Mouse (Mus musculus): ENCODE data around the gene Ppp3ca.
A peak's percentile ranks its signal among the peaks of the same experiment; 100 is the strongest.

Gene Ppp3ca

DNA sequence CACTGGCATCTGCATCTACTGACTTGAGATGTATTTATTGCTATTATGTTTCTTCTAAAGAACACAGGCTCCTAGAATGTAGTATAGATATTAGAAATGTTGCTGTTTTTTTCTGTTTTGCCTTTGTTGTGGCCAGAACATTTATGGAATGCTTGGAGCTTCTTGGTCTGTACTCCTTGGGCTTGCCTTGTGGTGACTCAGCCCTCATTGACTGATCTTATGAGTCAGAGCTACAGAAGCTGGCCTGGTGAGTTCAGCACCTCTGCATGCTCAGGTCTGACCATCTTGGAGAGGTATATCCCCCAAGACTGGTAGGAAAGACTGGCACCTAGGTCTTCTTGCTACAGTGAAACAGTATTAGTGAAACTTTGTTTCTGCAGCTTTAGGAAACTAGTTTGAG, 52.6 kb downstream of the Ppp3ca start:
- DNase-seq (ENCODE audit: low read depth, low spot score): no peak

DNA sequence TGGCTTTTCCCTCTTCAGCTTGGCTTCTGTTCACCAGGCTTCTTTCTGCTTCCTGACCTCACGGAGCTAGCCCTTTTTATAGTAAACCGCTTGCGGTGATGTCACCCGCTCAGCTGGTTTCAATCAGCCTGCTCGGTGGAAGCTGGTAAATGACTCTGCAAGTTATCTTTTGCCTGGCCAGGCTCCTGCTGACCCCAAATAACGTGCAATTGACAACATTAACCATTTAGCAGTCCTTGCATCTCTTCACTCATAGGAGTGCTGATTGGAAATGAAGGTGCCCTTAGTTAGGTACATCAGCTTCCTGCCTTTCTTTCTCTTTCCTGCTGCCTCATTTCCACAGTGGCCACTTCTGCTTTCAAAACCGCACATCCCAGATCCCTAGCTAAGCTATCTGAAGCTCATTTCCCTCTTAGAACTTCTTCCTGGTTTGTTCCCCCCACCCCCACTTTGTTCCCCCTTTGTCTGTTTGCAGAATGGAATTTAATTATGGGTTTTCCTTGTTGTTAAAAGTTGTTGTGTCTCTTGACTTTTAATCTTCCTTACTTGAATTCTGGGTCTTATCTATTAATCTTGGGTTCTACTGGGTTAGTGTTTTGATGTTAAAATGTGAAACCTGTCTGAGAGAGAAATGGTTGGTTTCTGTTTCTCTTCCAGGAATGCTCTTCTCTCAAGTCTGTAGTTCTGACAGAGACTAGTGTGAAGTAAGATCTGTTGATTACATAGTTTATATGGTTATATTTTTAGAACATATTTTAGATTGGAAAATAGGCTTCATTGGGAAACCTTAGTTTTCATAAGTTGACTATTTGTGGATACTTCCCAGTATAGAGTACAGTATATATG, 55.6 kb downstream of the Ppp3ca start:
- no peak for DNase-seq (ENCODE audit: low read depth, low spot score)

DNA sequence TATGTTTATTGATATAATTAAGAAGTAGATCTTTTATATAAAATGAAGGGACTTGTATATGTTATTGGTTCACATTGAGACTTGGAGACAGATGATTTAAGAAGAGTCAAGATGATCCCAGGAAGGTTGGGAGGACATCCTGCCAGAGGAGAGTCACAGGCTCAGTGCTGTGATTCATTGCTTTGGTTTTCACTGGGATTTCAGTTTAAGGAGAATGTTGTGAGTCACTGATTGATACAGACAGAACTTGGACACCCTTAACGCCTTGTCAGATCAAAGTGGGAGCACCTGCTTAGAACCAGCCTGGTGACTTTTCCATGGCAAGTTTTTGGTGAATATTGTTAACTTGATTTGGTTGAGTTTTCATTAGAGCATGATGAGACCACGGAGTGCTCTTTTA, 58.0 kb downstream of the Ppp3ca start:
- no peak for DNase-seq (ENCODE audit: low read depth, low spot score)

DNA sequence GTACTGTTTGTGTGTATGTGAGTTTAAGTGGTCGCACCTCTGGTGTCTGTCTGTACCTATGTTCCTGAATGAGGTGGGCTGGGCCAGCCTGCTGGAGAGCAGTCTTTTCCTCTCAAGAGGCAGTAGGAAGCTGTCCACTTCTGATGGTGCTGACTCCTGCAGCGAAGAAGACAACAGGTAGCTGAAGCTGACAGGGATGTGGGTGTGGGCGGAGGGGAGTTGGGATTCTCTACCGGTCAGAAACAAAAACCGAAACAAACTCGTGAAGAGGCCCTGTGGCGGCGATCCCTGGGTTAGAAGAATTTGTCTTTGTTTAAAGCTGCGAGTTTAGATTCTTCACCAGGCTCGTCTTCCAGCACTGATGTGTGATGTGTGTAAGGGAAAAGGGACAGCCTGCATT, 60.1 kb downstream of the Ppp3ca start:
- DNase-seq (ENCODE audit: low read depth, low spot score): no peak

DNA sequence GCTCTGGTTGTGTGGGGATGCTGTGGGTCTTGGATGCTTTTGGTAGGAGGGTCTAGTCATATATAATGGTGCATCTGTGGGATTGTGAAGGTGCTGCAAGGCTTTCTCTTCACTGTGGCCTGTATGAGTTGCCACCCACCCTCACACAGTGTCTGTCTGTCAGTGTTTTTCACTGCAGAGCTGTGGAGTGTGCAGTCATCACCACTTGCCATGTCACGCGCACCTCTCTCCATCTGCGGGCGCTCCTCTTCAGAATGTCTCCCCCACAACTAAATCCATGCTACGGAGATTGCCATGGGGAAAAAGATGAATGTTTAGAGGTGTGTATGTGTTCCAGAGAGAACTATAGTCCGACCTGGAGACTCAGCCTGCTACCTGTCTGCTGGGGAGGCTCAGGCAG, 61.7 kb downstream of the Ppp3ca start:
- DNase-seq (ENCODE audit: low read depth, low spot score): no peak

DNA sequence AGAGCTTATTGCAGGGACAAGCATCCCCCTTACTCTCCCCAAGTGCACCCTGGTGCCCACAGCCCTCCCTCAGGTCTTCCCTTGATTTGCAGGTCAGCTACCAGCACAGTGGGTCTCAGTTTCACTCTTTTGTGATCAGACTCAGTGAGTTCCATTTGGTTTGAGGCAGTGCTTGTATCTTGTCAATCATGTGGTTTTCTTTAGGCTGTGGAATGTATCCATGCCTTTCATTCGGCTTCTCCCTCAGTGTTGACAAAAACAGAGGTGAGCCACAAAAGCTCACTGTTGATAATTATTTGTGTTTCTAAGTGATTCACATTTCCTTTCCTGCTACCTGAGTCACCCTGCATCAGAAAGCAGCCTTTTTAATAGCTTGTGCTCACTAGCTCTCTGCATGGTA, 66.1 kb downstream of the Ppp3ca start:
- no peak for DNase-seq (ENCODE audit: low read depth, low spot score)

DNA sequence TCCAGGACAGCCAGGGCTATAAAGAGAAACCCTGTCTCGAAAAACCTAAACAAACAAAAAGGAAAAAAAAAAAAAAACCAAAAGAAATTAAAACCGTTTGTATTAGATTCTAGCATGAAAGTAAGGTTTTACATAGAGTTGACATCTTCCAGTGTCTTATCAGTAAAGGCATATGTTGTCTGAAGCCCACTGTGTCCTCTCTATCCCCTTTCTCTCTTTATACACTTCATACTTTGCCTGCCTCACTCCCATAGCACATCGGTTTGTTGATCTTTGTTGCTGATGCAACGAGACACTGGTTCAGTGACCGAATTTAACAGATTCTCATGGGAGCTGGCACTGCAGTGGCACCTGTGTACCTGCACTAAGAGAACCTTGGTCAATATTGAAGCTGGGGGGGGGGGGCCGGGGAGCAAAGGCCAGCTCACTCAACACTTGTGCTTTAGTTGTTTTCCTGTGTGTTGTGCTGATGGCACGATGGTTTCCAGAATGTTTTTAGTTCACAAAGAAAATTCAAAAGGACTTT, 66.9 kb downstream of the Ppp3ca start:
- no peak for DNase-seq (ENCODE audit: low read depth, low spot score)

DNA sequence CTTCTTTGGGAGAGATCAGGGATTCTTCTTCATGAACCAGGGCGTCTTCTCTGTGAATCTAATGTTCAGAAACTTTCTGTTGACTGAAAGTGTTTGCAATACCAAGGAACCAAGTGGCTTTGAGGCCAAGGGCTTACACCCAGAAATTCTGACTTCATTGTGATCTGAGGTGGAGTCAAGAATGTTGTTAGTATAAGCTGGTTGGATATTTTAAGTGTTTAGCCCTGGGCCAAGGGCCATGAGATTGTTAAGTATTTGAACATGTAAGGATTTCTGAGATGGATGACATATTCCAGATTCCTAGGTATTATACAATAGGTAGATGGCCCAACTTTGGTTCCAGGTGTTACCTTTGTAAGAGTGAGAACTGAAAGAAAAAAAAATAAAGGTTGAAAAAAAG, 68.5 kb downstream of the Ppp3ca start:
- no peak for DNase-seq (ENCODE audit: low read depth, low spot score)

DNA sequence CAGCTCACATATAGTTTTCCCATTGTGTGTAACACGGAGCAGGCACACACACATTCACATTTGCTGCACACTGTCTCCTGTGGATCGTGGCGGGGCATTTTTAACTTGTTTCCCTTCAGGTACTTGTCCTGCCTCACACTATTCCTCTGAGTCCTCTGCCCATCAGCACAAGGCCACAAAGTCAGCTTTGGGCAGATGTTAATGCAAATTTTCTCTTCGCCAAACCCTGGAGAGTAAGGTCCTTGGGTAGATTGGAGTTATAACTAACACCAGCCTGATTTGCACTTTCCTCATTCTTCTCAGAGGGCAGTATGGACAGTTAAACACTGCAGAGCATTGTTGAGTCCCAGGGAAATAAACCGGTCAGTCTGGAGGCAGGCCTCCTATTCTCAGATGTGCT, 69.0 kb downstream of the Ppp3ca start:
- DNase-seq (ENCODE audit: low read depth, low spot score): no peak

DNA sequence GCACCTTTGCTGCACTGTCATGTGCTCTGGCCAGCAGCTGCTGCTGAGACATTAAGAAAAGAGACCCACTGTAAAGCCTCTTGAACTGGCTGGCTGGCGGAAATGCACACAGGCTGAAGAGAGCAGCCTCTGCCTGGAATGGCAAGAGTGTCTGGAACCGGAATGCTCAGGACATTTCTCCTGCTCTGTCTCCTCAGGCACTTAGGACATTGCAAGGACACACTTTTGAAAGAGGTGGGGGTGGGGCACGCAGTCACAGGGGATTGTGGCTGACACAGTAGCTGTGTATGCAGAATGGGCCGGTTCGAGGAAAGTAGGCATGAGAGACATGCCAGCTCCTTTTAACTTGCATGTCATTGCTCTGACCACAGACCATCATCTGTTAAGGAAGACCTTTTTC, 71.7 kb downstream of the Ppp3ca start:
- DNase-seq (ENCODE audit: low read depth, low spot score): no peak

DNA sequence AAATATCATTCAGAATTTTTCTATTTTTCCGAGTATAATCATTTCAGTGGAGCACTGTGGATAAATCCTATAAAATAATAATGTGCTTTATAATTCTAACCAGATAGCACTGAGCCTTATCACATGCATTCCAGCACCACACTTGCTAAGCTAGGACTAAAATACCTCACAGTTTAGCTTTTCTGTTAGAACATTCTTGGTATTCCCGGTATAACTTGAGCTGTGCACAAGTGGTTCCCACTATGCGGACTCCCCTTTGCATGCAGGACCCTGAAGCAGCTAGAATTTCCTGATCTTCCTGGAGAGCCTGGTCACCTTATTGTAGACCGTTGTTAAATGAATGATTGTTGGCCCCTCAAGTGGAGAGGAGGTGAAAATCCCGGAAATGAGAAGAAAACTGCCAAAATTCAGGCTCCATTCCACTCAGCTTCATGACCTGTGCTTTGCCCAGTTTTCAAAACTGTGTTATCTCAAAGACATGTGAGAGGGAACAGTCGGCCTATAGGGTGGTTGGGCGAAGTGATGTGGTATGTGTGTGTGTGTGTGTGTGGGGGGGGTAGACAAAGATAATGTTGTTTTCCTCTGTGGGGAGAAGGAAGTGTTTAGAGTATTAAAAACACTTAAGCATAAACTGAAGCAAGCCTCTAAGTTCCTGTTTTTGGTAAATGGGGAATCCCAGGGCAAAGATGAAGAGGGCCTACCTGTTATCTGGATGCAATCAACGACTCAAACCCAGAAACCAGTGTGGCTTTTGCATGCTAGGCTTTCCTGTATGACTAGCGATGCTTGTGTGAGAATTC, 72.5 kb downstream of the Ppp3ca start:
- no peak for DNase-seq (ENCODE audit: low read depth, low spot score)

DNA sequence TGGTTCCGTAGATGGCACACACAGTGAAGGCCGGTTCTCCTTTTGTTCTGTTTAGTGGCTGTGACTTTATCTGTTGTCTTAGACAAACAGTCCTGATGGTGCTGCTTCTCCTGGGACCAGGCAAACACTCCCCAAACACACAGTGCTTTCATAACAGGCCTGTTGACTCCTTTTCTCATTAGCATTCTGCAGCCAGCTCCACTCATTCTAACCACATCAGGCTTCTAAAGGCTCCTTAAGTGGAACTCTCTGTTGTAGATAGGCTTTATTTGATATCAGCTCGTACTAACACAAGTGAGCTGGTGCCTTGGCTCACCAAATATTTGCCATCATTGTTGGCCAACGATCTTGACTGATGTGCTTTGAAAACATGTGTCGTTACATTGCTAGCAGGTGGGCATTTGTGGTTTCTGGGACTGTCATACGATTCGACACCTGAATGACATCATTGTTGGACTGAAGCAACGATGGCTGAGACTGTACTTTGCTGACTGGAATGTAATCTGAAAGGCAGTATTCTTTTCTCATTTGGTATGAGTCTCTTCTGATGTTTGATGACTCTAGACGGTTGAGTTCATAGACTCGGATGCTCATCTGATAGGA, 74.5 kb downstream of the Ppp3ca start:
- no peak for DNase-seq (ENCODE audit: low read depth, low spot score)

DNA sequence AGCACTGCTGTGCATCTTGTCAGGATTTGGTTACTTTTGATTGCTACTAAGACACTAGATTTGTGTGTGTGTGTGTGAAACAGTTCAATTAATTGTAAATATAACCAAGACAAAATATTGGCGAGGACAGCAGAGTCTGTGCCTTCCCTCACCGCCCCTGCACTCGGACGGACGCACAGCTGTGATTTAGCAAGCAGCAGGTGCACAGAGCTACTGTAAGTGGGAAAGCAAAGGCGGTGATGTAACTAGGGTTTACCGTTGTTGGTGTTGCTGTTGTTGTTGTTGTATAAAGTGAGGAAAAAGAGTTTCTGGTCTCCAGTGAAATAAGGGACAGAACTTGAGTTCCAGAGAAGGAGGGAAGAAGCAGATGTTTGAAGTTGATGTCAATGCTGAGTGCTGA, 75.5 kb downstream of the Ppp3ca start:
- DNase-seq (ENCODE audit: low read depth, low spot score): no peak

DNA sequence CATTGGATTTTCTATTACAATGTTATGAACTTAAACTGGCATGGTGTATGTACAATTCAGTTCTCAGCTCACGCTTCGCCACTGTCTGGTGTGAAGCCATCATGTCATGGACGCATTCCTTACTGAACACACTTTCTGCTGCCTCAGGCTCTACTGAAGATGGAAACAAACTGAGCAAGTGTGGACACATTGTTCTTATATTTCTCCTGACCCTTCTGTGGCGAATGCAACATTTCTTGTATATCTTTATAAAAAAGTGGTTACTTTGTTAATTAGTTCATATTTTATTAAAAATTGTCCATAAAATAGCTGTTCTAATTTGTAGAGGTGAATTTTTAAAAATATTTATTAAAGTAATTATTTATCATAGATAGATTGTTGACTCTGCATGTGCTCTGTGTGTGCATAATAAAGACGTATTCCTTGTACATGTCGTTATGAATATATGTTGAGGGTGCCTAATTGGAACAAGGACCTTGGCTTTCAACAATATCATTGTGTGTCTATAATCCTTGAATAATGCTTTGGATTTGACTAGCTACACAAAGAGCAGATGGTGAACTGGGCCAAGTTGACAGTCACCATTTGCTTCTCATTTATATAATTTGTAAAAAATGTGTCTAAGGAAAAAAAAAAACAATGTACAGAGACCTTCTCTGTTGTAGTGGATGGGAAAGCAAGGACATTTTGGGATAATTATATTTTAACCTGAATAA, 79.0 kb downstream of the Ppp3ca start:
- DNase-seq (ENCODE audit: low read depth, low spot score): no peak

DNA sequence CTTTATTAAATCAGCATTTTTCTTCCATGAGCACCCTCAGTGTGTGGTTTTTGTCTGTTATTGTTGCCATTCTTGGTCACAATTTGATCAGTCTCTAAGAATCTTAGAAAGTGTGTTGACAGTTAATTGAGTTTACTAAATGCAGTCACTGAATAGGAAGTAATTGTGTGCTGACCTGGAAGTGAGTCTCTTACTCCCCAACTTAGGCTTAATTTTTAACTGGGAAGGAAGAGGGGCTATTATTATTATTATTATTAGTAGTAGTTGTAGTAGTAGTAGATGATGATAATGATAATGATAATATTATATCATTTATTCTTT, 79.5 kb downstream of the Ppp3ca start:
- DNase-seq (ENCODE audit: low read depth, low spot score): peak; percentile 17

DNA sequence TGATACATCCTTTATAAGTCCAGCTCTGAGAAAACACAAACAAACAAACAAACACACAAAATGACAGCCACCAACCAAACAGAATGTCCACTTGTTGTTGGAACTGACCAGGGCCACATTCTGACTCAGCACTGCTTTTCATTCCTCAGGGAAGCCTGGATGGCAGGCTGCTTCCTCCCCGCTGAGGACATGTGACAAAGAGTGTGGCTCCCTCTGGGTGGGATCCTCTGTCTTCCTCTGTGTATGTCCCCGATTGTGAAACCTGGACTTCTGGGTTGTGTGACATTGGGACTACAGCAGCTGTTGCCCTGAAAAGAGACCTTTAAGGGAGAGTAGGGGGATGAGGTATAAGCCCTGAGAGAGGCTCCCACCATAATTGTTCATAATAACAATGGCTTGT, 80.0 kb downstream of the Ppp3ca start:
- DNase-seq (ENCODE audit: low read depth, low spot score): no peak

DNA sequence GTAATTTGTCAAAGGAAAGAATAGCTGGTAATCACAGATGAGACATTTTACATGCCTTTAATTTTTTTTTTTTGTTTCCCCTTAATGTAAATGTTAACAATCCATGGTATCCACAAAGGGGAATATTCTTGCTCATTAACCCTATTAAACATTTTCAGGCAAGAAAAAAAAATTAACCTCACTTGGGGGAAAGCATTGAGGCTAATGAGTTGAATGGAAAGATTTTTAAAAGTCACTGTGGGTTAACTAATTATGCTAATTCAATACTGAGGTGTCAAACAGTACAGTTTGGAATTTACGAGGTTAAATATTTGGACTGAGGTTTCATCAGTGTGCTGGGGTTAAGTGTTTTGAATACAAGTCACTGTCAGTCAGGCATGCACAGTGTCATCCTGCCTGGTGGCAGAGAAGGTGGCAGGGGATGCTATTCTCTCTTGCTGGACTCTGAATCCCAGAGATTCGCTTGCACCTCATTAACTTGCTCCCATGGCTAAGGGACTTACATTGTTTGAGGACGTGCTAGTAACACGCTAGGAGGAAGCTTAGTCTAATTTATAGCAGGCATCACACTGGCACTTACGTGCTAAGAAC, 82.3 kb downstream of the Ppp3ca start:
- no peak for DNase-seq (ENCODE audit: low read depth, low spot score)

DNA sequence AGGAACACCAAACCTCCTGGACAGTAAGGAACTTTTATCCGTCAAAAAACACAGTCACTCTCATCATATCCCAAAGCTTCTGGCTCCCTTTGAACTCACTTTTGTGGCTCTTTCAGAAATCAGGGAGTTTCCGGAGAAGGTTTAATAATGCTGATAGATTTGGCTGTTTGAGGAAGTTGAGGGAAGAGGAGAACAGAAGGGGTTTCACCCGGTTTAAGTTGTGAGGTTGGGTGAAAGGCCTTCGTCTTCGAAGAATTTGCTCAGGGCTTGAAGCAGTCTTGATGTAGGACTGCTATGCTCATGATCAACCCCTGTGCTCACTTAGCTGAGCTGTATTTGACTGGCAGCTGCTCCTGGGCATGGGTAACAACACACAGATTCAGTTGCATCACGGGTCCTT, 86.2 kb downstream of the Ppp3ca start:
- no peak for DNase-seq (ENCODE audit: low read depth, low spot score)

DNA sequence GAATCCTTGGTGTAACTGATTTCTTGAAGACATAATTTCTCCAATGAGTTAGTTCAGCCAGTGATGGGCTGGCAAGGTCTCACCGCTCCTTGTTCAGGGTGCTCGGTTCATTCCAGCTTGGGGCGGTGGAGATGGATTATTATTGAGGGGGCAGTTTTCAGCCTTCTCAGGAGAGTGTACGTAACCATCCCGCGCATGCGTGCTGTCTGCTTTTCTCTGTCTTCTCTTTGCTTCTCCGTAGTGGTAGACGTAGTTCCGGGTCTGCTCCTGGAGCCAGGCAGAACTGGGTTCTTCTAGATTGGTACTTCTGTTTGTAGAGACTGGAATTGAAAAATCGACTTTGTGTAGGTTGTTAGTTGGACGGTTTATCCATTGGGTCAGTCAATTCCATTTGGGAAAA, 89.5 kb downstream of the Ppp3ca start:
- no peak for DNase-seq (ENCODE audit: low read depth, low spot score)

DNA sequence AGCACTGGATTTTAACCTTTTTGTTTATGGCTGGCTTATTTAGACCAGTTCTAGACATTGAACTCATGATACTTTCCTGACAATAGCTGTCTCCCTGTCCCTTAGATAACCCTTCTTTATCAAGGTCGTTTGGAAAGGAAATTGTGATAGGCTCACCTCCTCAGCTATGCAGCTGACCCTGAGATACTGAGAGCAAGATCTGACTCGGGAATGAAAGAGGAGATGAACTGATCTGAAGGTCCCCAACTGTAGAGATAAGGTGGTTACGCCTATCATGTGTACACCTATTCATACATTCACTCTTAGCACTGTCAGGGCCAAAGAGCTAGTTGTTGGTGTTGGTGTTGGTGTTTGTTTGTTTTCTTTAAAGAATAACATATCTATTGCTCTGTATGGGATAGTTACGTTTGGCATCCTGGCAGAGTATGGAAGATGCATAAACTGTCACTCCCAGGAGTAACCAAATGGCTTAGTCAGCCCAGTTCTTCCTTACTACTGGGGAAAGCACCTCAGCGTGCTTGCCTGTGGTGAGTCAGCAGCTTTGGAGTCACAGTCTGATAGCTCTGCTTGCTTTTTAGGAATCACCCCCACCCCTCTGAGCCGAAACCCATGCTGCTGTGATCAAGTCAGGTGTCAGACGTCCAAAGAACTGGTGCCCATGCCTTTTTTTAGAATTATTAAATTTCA, 91.5 kb downstream of the Ppp3ca start:
- DNase-seq (ENCODE audit: low read depth, low spot score): no peak

DNA sequence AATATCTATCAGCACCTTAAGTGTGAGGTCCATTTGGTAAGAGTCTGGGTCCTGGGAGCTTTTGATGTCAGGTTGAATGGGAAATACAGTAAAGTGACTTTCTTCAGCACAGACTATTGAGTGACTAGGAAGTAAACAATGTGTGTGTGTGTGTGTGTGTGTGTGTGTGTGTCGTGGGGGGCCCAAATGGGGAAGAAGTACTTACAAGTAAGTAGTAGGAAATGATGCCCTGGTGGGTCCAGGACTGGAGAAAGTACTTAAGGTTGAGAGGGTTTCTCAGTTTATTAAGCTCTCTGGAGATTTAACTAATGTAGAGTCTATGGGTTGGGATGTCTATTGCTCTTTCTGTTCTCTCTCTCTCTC, 92.0 kb downstream of the Ppp3ca start:
- no peak for DNase-seq (ENCODE audit: low read depth, low spot score)

All from retina, postnatal 7 days (tissue).